Mouse (Mus musculus): ENCODE data around the gene Taok3. TPM values are rescaled to one million over a fixed set of nuclear protein-coding genes. Genes with fewer than 3 reads are reported as not detected.

The Taok3 gene
- polyA plus RNA-seq, 1 experiment from 2014 or later = 20.1 TPM

DNA sequence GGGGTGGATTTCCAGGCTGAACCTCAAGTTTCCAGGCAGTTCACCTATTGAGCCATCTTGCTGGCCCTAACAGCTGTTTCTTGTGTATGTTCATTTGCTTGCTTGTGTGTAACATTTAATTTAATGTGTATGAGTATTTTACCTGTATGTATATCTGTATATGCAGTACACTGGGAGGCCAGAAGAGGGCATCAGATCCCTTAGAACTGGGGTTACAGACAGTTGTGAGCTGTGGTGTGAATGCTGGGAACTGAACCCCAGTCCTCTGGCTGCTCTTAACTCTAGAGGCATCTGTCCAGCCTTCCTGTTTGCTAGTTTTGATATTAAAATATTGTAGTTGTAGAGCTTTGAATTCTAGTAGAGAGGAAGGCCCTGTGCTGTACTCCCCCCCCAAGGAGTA, 33.0 kb downstream of the Taok3 start:
- Histone ChIP-seq H3K4me3 (ENCODE audit: low read length) (no peak overlapping the region), H3K4me2 (replicated peaks; ENCODE audit: low read depth, low read length) (no peak overlapping the region), H3K9ac (replicated peaks; ENCODE audit: low read length) (no peak overlapping the region), H3K27ac (ENCODE audit: low read length) (no peak overlapping the region; the same call in 1 of the 2 replicates), H3K27me3 (ENCODE audit: insufficient read depth, low read length) (no peaks in the 10 kb centered on the region), H3K4me1 (ENCODE audit: insufficient read depth, low read length) (peaks cover 2% of the 10 kb centered on the region; the same call in 1 of the 2 replicates), H3K9me3 (ENCODE audit: low read length) (no peaks in the 10 kb centered on the region; the same call in 1 of the 2 replicates), H3K36me3 (ENCODE audit: insufficient read depth, low read length) (no peaks in the 10 kb centered on the region)
- ATAC-seq (ENCODE audit: low FRiP score, low TSS enrichment) = no peak

DNA sequence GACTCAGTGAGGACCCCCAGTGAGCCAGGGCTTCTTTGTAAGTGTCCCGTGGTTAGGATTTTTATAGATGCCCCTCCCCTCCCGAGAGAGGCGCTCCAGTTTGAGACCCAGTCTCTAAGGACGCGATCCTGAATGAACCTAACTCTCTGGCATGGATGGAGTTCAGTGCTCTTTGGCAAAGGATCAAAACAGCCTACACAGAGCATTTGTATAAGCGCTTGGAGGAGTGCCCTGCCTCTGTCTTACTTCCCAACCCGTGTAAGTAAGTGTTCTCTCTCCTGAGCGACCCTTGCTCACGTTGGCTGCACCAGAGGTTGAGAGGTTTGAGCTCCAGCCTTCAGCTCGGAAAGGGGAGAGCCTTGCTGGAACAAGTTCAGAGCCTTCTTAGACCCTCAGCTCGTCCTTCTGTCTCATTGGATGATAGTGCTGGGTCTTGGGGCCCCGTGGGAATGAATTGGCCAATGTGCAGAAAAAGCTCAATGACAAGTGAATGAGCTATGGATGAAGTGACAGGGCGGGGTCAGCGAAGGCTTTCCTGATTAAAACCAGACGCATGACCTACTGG, 33.7 kb downstream of the Taok3 start:
- H3K4me2 ChIP-seq (replicated peaks; ENCODE audit: low read depth, low read length) = no peak overlapping the region
- no peak overlapping the region for H3K4me3 ChIP-seq (ENCODE audit: low read length)
- H3K9me3 ChIP-seq (ENCODE audit: low read length) = no peaks in the 10 kb centered on the region; the same call in 1 of the 2 replicates
- H3K27me3 ChIP-seq (ENCODE audit: insufficient read depth, low read length) = no peaks in the 10 kb centered on the region
- 67% methylated on average over 15 of the region's 15 CpGs for WGBS
- H3K9ac ChIP-seq (replicated peaks; ENCODE audit: low read length) = no peak overlapping the region
- peak overlapping the region; percentile 6 for H3K27ac ChIP-seq (ENCODE audit: low read length)
- ATAC-seq (ENCODE audit: low FRiP score, low TSS enrichment) = peak; percentile 52; the same call in 1 of the 2 replicates
- peaks cover 5% of the 10 kb centered on the region; the same call in 1 of the 2 replicates for H3K4me1 ChIP-seq (ENCODE audit: insufficient read depth, low read length)
- no peaks in the 10 kb centered on the region for H3K36me3 ChIP-seq (ENCODE audit: insufficient read depth, low read length)

DNA sequence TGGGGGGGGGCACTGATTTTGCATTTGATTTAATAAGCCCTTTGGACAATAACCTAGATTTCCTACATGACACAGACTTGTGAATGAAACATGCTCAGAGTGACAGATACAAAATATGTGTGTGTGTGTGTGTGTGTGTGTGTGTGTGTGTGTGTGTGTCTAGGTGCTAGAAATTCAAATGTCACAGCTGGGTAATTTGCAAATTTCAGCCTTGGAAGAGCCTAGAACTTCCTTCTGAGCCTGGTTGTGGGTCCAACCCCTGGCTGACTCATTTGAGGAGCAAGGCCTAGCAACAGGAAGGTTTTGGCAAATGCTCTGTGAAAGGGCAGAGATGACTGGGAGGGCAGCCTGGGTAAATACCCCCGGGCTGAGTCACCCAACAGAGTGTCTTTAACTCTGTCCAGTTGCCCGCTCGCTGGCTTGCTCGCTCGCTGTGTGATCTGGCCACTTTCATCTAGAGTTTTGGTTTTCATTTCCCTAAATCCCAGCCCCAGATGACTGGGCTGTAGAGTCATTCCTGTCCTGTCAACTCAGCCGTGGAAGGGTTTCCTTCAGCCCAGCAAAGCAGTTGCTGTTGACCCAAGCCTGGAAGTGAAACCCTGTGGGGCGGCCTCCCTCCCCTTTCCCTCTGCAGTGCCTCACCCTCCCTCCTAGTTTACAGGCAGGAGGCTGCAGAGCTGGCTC, 38.5 kb downstream of the Taok3 start:
- 52% methylated on average over 7 of the region's 7 CpGs for WGBS
- no peaks in the 10 kb centered on the region for H3K36me3 ChIP-seq (ENCODE audit: insufficient read depth, low read length)
- no peaks in the 10 kb centered on the region for H3K9me3 ChIP-seq (ENCODE audit: low read length)
- no peaks in the 10 kb centered on the region for H3K27me3 ChIP-seq (ENCODE audit: insufficient read depth, low read length)
- ATAC-seq (ENCODE audit: low FRiP score, low TSS enrichment) = peak; percentile 77; the same call in 1 of the 2 replicates
- H3K9ac ChIP-seq (replicated peaks; ENCODE audit: low read length) = no peak overlapping the region
- no peak overlapping the region for H3K4me3 ChIP-seq (ENCODE audit: low read length)
- no peak overlapping the region for H3K4me2 ChIP-seq (replicated peaks; ENCODE audit: low read depth, low read length)
- peaks cover 35% of the 10 kb centered on the region for H3K4me1 ChIP-seq (ENCODE audit: insufficient read depth, low read length)
- H3K27ac ChIP-seq (ENCODE audit: low read length) = peak overlapping the region; percentile 41

DNA sequence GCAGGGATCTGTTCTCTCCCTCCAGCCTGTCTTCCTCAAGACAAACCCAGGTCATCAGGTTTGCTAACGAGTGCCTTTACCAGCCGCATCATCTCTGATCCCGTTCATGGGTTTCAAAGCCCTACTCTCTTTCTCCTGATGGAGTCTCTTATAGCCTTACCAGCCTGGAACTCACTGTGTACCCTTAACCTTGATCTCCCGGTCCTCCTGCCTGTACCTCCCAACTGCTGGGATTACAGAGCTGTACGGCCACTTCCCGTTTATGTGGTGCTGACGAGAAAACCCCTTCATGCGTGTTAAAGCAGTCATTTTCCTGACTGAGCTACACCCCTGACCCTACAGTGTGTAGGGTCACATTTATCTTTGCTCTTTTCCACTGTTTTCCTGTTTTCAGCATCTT, 39.4 kb downstream of the Taok3 start:
- Histone ChIP-seq H3K9me3 (ENCODE audit: low read length) (no peaks in the 10 kb centered on the region), H3K4me2 (replicated peaks; ENCODE audit: low read depth, low read length) (no peak overlapping the region), H3K27me3 (ENCODE audit: insufficient read depth, low read length) (no peaks in the 10 kb centered on the region), H3K36me3 (ENCODE audit: insufficient read depth, low read length) (no peaks in the 10 kb centered on the region), H3K4me3 (ENCODE audit: low read length) (no peak overlapping the region), H3K4me1 (ENCODE audit: insufficient read depth, low read length) (peaks cover 35% of the 10 kb centered on the region), H3K9ac (replicated peaks; ENCODE audit: low read length) (no peak overlapping the region; the same call in 1 of the 2 replicates), H3K27ac (ENCODE audit: low read length) (peak overlapping the region; percentile 41)
- no peak for ATAC-seq (ENCODE audit: low FRiP score, low TSS enrichment)
- 38% methylated on average over 8 of the region's 8 CpGs for WGBS

DNA sequence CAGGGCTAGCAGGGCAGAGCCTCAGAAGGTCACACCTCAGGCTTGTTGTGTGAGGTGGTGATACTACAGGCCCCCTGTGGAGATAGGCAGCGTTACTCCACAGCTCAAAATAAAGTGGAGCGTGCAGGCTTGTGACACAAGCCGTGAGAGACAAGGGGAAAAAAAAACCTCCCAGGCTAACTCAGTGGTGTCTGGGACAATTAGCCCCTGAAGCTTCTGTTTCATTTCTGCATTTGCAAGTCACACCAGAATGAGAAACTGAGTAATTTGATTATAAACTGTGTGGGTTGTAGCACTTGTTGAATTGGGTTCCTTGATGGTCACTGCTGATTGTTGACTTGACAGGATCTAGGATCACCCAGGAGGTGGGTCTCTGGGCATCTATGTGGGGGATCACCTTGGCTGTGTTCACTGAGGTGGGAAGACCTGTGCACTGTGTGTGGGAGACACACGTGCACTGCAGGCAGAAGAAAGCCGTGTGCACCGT, 39.9 kb downstream of the Taok3 start:
- H3K4me3 ChIP-seq (ENCODE audit: low read length) = no peak overlapping the region
- no peak for ATAC-seq (ENCODE audit: low FRiP score, low TSS enrichment)
- no peak overlapping the region; the same call in 1 of the 2 replicates for H3K9ac ChIP-seq (replicated peaks; ENCODE audit: low read length)
- H3K36me3 ChIP-seq (ENCODE audit: insufficient read depth, low read length) = no peaks in the 10 kb centered on the region
- H3K9me3 ChIP-seq (ENCODE audit: low read length) = no peaks in the 10 kb centered on the region
- peaks cover 35% of the 10 kb centered on the region for H3K4me1 ChIP-seq (ENCODE audit: insufficient read depth, low read length)
- no peaks in the 10 kb centered on the region for H3K27me3 ChIP-seq (ENCODE audit: insufficient read depth, low read length)
- peak overlapping the region; percentile 41 for H3K27ac ChIP-seq (ENCODE audit: low read length)
- 26% methylated on average over 6 of the region's 6 CpGs for WGBS
- no peak overlapping the region for H3K4me2 ChIP-seq (replicated peaks; ENCODE audit: low read depth, low read length)

DNA sequence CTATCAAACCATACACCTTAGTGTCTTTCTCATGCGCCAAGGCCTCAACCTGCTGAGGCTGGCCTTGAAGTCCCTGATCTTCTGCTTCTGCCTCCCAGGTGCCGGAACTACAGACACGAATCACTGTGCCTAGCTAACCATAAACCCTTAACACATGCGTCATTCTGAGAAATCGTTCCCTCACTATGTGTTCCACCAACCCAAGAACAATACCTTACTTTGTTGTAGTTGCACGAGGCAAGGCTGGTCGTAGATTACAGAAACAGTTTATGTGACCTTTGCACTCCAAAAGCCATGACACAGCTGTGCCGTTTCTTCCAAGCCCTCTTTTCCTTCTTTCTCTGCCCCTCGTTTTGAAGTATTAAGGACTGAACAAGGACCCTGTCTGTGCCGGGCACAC, 40.6 kb downstream of the Taok3 start:
- 32% methylated on average over 10 of the region's 10 CpGs for WGBS
- Histone ChIP-seq H3K4me2 (replicated peaks; ENCODE audit: low read depth, low read length) (no peak overlapping the region), H3K9ac (replicated peaks; ENCODE audit: low read length) (no peak overlapping the region), H3K4me3 (ENCODE audit: low read length) (no peak overlapping the region), H3K9me3 (ENCODE audit: low read length) (no peaks in the 10 kb centered on the region), H3K27me3 (ENCODE audit: insufficient read depth, low read length) (no peaks in the 10 kb centered on the region), H3K27ac (ENCODE audit: low read length) (no peak overlapping the region), H3K36me3 (ENCODE audit: insufficient read depth, low read length) (no peaks in the 10 kb centered on the region), H3K4me1 (ENCODE audit: insufficient read depth, low read length) (peaks cover 35% of the 10 kb centered on the region)
- no peak for ATAC-seq (ENCODE audit: low FRiP score, low TSS enrichment)

DNA sequence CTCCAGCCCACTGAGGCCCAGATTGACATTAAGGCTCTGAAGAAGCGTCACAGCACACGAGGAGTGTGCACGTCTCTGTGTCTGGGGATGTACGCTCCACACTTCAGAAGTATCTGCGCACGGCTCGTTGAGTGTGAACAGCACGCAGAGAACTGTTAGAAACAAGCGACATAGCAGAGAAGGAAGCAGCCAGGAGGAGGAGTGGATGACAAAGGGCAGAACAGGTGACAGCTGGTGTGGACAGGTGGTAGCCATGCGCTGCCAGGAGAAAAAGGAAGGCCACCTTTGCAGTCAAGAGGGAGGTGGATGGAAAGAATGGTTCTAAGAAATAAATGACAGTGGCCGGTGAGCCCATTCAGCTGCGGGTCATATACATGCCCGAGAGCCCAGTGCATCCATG, 43.9 kb downstream of the Taok3 start:
- Histone ChIP-seq H3K4me1 (ENCODE audit: insufficient read depth, low read length) (peaks cover 35% of the 10 kb centered on the region), H3K9me3 (ENCODE audit: low read length) (no peaks in the 10 kb centered on the region), H3K4me3 (ENCODE audit: low read length) (no peak overlapping the region), H3K4me2 (replicated peaks; ENCODE audit: low read depth, low read length) (no peak overlapping the region), H3K36me3 (ENCODE audit: insufficient read depth, low read length) (no peaks in the 10 kb centered on the region), H3K9ac (replicated peaks; ENCODE audit: low read length) (no peak overlapping the region), H3K27me3 (ENCODE audit: insufficient read depth, low read length) (no peaks in the 10 kb centered on the region), H3K27ac (ENCODE audit: low read length) (no peak overlapping the region)
- ATAC-seq (ENCODE audit: low FRiP score, low TSS enrichment) = no peak
- WGBS = 93% methylated on average over 13 of the region's 13 CpGs

DNA sequence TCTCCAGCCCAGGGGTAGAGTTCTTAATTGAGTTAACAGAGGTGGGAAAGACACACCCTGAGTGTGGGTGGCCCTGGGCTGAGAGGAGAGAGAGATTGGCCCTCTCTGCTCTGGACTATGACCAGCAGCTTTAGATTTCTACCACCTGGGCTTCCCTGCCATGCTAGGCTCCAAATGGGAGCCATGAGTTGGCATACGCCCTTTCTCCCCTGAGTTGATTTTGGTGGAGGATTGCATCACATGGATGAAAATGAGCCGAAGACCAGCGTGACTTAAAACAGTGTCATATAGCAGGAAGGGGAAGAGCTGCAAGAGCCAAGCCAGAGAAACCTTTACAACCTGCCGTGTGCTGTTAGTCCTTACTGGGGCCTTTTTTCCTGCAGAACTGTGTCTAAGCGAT, 44.6 kb downstream of the Taok3 start:
- Histone ChIP-seq H3K4me2 (replicated peaks; ENCODE audit: low read depth, low read length) (no peak overlapping the region), H3K27ac (ENCODE audit: low read length) (no peak overlapping the region), H3K4me3 (ENCODE audit: low read length) (no peak overlapping the region), H3K27me3 (ENCODE audit: insufficient read depth, low read length) (no peaks in the 10 kb centered on the region), H3K9me3 (ENCODE audit: low read length) (no peaks in the 10 kb centered on the region), H3K36me3 (ENCODE audit: insufficient read depth, low read length) (no peaks in the 10 kb centered on the region), H3K4me1 (ENCODE audit: insufficient read depth, low read length) (peaks cover 28% of the 10 kb centered on the region), H3K9ac (replicated peaks; ENCODE audit: low read length) (no peak overlapping the region)
- WGBS = 80% methylated on average over 5 of the region's 5 CpGs
- ATAC-seq (ENCODE audit: low FRiP score, low TSS enrichment) = no peak

DNA sequence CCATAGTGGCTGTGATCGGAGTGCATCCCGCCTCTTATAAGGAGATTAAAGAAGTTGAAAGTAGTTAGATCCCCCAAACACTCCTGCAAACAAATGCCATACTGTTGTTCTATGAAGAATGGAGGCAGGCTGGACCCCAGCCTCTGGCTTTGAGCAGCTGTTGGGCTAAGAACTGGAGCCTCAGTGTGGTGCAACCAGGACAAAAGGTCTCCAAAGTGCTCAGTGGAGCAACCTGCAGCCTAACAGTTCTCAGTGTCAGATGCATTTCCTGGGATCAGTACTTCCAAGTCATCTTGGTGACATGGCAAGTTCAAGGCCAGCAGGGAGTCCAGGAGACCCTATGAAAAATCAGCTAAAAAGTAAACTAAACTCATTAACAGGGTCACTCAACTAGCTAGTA, 45.0 kb downstream of the Taok3 start:
- Histone ChIP-seq H3K4me2 (replicated peaks; ENCODE audit: low read depth, low read length) (no peak overlapping the region), H3K27me3 (ENCODE audit: insufficient read depth, low read length) (no peaks in the 10 kb centered on the region), H3K4me1 (ENCODE audit: insufficient read depth, low read length) (peaks cover 24% of the 10 kb centered on the region), H3K27ac (ENCODE audit: low read length) (no peak overlapping the region), H3K36me3 (ENCODE audit: insufficient read depth, low read length) (no peaks in the 10 kb centered on the region), H3K9me3 (ENCODE audit: low read length) (no peaks in the 10 kb centered on the region), H3K9ac (replicated peaks; ENCODE audit: low read length) (no peak overlapping the region), H3K4me3 (ENCODE audit: low read length) (no peak overlapping the region)
- WGBS = 89% methylated on average over 2 of the region's 2 CpGs
- no peak for ATAC-seq (ENCODE audit: low FRiP score, low TSS enrichment)

DNA sequence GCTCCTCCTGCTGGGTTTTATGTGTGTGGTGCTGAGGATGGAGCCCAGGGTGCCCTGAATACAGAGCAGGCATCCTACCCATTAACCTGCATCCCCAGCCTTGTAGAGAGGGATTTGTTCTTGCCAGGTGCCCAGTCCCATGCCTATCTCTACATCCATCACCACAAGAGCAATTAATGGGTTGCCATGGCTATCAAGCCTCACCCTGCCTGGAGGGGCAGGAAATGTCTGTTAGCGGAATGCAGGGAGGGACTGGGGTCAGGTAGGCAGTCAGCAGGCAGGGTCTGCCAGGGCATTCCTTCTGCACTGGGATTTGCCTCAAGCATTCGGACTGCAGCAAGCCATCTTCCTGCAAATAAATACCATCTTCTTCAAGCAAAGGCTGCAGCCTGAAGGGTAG, 46.0 kb downstream of the Taok3 start:
- Histone ChIP-seq H3K27ac (ENCODE audit: low read length) (no peak overlapping the region), H3K4me1 (ENCODE audit: insufficient read depth, low read length) (peaks cover 14% of the 10 kb centered on the region), H3K4me2 (replicated peaks; ENCODE audit: low read depth, low read length) (no peak overlapping the region), H3K9ac (replicated peaks; ENCODE audit: low read length) (no peak overlapping the region), H3K9me3 (ENCODE audit: low read length) (no peaks in the 10 kb centered on the region), H3K27me3 (ENCODE audit: insufficient read depth, low read length) (no peaks in the 10 kb centered on the region), H3K36me3 (ENCODE audit: insufficient read depth, low read length) (no peaks in the 10 kb centered on the region), H3K4me3 (ENCODE audit: low read length) (no peak overlapping the region)
- no peak for ATAC-seq (ENCODE audit: low FRiP score, low TSS enrichment)
- 41% methylated on average over 2 of the region's 2 CpGs for WGBS

Measured in kidney, embryonic 16.5 days (tissue).